Mouse (Mus musculus) large intestine, adult 2 months (tissue): Measurements from ENCODE around the gene Adgrl2. TPM values are rescaled to one million over a fixed set of nuclear protein-coding genes. Genes with fewer than 3 reads are reported as not detected.

Experiments used
- DNase-seq: peaks from one replicate; pipeline ENCODE4 v3.0.0-alpha.2; 2012; ENCODE audit warnings: low read depth, low spot score
- WGBS: fragments of 180-500 bp; shearing (Covaris S2); methylation state at CpG from one replicate; pipeline ENCODE4 v1.1.7; 2018; 5-methylcytosine and 5-hydroxymethylcytosine counted together
- polyA plus RNA-seq: library from polyadenylated mRNA; depleted of rRNA; stranded (reverse); fragments of >200 nt; gene quantifications from 2 replicates; pipeline ENCODE4 v1.2.3, GENCODE M21; 2012

Gene Adgrl2
- polyA plus RNA-seq, 1 experiment: 6.0 TPM

GRCm38 (mm10) chr3:148842533-148842932 lies 147.8 kb downstream of the Adgrl2 start:
- no peak for DNase-seq
- WGBS: 87% methylated on average over 7 of the region's 7 CpGs

GRCm38 (mm10) chr3:148838835-148839296 lies 151.5 kb downstream of the Adgrl2 start:
- 95% methylated on average over 13 of the region's 13 CpGs for WGBS

GRCm38 (mm10) chr3:148838095-148838834 lies 152.1 kb downstream of the Adgrl2 start:
- no peak for DNase-seq
- 86% methylated on average over 13 of the region's 13 CpGs for WGBS

More at GRCm38 (mm10) chr3:148838835-148839296, 151.5 kb downstream of the Adgrl2 start:
- DNase-seq: no peak

GRCm38 (mm10) chr3:148835136-148835535 lies 155.2 kb downstream of the Adgrl2 start:
- WGBS: 95% methylated on average over 12 of the region's 12 CpGs
- no peak for DNase-seq

GRCm38 (mm10) chr3:148833070-148833769 lies 157.1 kb downstream of the Adgrl2 start:
- 92% methylated on average over 20 of the region's 20 CpGs for WGBS
- DNase-seq: no peak

- no peak for DNase-seq
- 95% methylated on average over 4 of the region's 4 CpGs for WGBS
These were observed 158.4 kb downstream of the Adgrl2 start for GRCm38 (mm10) chr3:148832001-148832400.

- no peak for DNase-seq
- WGBS: 92% methylated on average over 10 of the region's 10 CpGs
These were observed 161.8 kb downstream of the Adgrl2 start for GRCm38 (mm10) chr3:148828519-148828918.

GRCm38 (mm10) chr3:148823551-148823950 lies 166.8 kb downstream of the Adgrl2 start:
- no peak for DNase-seq
- 95% methylated on average over 13 of the region's 13 CpGs for WGBS

- DNase-seq: no peak
- WGBS: 74% methylated on average over 6 of the region's 6 CpGs
These were observed 168.7 kb downstream of the Adgrl2 start for GRCm38 (mm10) chr3:148821632-148822031.

GRCm38 (mm10) chr3:148819323-148820046 lies 170.9 kb downstream of the Adgrl2 start:
- no peak for DNase-seq
- 97% methylated on average over 33 of the region's 33 CpGs for WGBS

GRCm38 (mm10) chr3:148818414-148819105 lies 171.8 kb downstream of the Adgrl2 start:
- DNase-seq: no peak
- WGBS: 88% methylated on average over 6 of the region's 6 CpGs

- 99% methylated on average over 25 of the region's 25 CpGs for WGBS
- no peak for DNase-seq
These were observed 172.9 kb downstream of the Adgrl2 start for GRCm38 (mm10) chr3:148817491-148817890.

- WGBS: 79% methylated on average over 6 of the region's 6 CpGs
- no peak for DNase-seq
These were observed 177.2 kb downstream of the Adgrl2 start for GRCm38 (mm10) chr3:148813121-148813520.

- 78% methylated on average over 1 of the region's 1 CpGs for WGBS
- no peak for DNase-seq
These were observed 178.3 kb downstream of the Adgrl2 start for GRCm38 (mm10) chr3:148812059-148812458.

GRCm38 (mm10) chr3:148806977-148807376 lies 183.4 kb downstream of the Adgrl2 start:
- DNase-seq: no peak
- 78% methylated on average over 9 of the region's 9 CpGs for WGBS

- no peak for DNase-seq
- 54% methylated on average over 10 of the region's 10 CpGs for WGBS
These were observed 197.0 kb downstream of the Adgrl2 start for GRCm38 (mm10) chr3:148793286-148793913.

GRCm38 (mm10) chr3:148770310-148770709 lies 220.0 kb downstream of the Adgrl2 start:
- WGBS: 77% methylated on average over 6 of the region's 6 CpGs
- no peak for DNase-seq
